9 mouse cellular contexts compared by ENCODE assay signal in genomic region chr5:122987211-122988020, GRCm38 (mm10). TPM values are rescaled to one million over a fixed set of nuclear protein-coding genes. Genes with fewer than 3 reads are reported as not detected.
A peak's percentile ranks its signal among the peaks of the same experiment; 100 is the strongest.
DNase-seq lines count a peak whose midpoint lies in the region; ATAC-seq and TF ChIP-seq lines count a peak whose summit lies in the region.
"Had no signal": no experiment of that assay in that cellular context is flagged by ENCODE, and none has a peak within 500 bp of the region (broad histone marks: within the 10 kb centered on the region; RNA-seq: fewer than 3 reads in every experiment).

No protein-coding gene starts in this region.

- no peaks in the 10 kb centered on the region; the same call in 1 of the 2 replicates for H3K4me1 ChIP-seq in bone marrow, adult 2 months (ENCODE audit: control insufficient read depth, insufficient read depth, low read length)
- H3K4me1 ChIP-seq in forebrain, embryonic 16.5 days (replicated peaks; ENCODE audit: control insufficient read depth, insufficient read depth, low read length): peaks cover 64% of the 10 kb centered on the region
- peaks cover 10% of the 10 kb centered on the region; the same call in 1 of the 2 replicates for H3K4me1 ChIP-seq in intestine, postnatal 0 days (replicated peaks; ENCODE audit: control insufficient read depth, insufficient read depth, low read length)

- no peaks in the 10 kb centered on the region for H3K27me3 ChIP-seq in forebrain, embryonic 16.5 days (replicated peaks; ENCODE audit: control insufficient read depth, insufficient read depth, low read length)
- no peaks in the 10 kb centered on the region for H3K27me3 ChIP-seq in intestine, postnatal 0 days (replicated peaks; ENCODE audit: control insufficient read depth, insufficient read depth, low read length)

- TF ChIP-seq CTCF in bone marrow, adult 2 months (IDR thresholded peaks at IDR 0.05; ENCODE audit: control insufficient read depth, insufficient read depth, low read length): no peak
- TF ChIP-seq CTCF in intestine, postnatal 0 days (IDR thresholded peaks at IDR 0.05; ENCODE audit: low read depth): no peak

- TF ChIP-seq POLR2A in bone marrow, adult 2 months (IDR thresholded peaks at IDR 0.05; ENCODE audit: borderline replicate concordance, control insufficient read depth, low read depth, low read length): no peak

- no peaks in the 10 kb centered on the region for H3K36me3 ChIP-seq in forebrain, embryonic 16.5 days (ENCODE audit: control insufficient read depth, insufficient read depth)
- peaks cover 5% of the 10 kb centered on the region for H3K36me3 ChIP-seq in intestine, postnatal 0 days (ENCODE audit: control insufficient read depth, insufficient read depth)

- peak overlapping the region; percentile 82 for H3K9ac ChIP-seq in forebrain, embryonic 16.5 days (replicated peaks; ENCODE audit: low read depth, low read length)
- H3K9ac ChIP-seq in intestine, postnatal 0 days (ENCODE audit: low read depth, low read length): peak overlapping the region; percentile 68

- H3K9me3 ChIP-seq in forebrain, embryonic 16.5 days (ENCODE audit: control insufficient read depth, low read length): no peaks in the 10 kb centered on the region
- no peaks in the 10 kb centered on the region for H3K9me3 ChIP-seq in intestine, postnatal 0 days (ENCODE audit: control insufficient read depth)

- 8% methylated on average over 39 of the region's 39 CpGs for WGBS in bone marrow, adult 2 months
- WGBS in forebrain, embryonic 16.5 days: 4% methylated on average over 39 of the region's 39 CpGs
- 12% methylated on average over 39 of the region's 39 CpGs for WGBS in intestine, postnatal 0 days

- H3K27ac ChIP-seq in bone marrow, adult 2 months (ENCODE audit: control insufficient read depth, insufficient read depth, low read depth, low read length, poor library complexity): no peak overlapping the region
- peak overlapping the region; percentile 96; the same call in 1 of the 2 replicates for H3K27ac ChIP-seq in forebrain, embryonic 16.5 days (ENCODE audit: low read length)
- H3K27ac ChIP-seq in intestine, postnatal 0 days (ENCODE audit: low read depth, low read length): no peak overlapping the region

- H3K4me3 ChIP-seq in bone marrow, adult 2 months (replicated peaks; ENCODE audit: control insufficient read depth, low read depth, low read length): peak overlapping the region; percentile 55
- peak overlapping the region; percentile 72 for H3K4me3 ChIP-seq in forebrain, embryonic 16.5 days (replicated peaks; ENCODE audit: low read length)
- peak overlapping the region; percentile 70 for H3K4me3 ChIP-seq in intestine, postnatal 0 days (ENCODE audit: low read depth, low read length)

- peak overlapping the region; percentile 95 for H3K4me2 ChIP-seq in forebrain, embryonic 16.5 days (ENCODE audit: low read length)
- H3K4me2 ChIP-seq in intestine, postnatal 0 days (replicated peaks; ENCODE audit: low read depth): peak overlapping the region; percentile 98

- DNase-seq in ovary, postnatal 36 days (ENCODE audit: low spot score): peak; percentile 27
- DNase-seq in ovary, adult 18-20 months (ENCODE audit: low spot score): no peak
- DNase-seq in lung, postnatal 14 days: peak; percentile 18
- peak; percentile 60 for DNase-seq in right cerebral cortex, postnatal 4 days

- ATAC-seq in forebrain, embryonic 16.5 days: peak; percentile 27
- ATAC-seq in intestine, postnatal 0 days: no peak
- ATAC-seq in monocyte, adult 5-6 weeks (replicated peaks; ENCODE audit: insufficient number of reproducible peaks, low FRiP score, low TSS enrichment, poor library complexity, severe bottlenecking): no peak

RNA-seq across cellular contexts. Expression of gene Kdm2b, which starts 2.2 kb away (rescaled TPM):
- 17.4 and 24.2 TPM in 2 replicates for polyA plus RNA-seq in bone marrow, adult 2 months (2011; ENCODE audit: insufficient read depth, insufficient read length, low replicate concordance, missing spikeins)
- 157 and 166 TPM in 2 replicates for polyA plus RNA-seq in forebrain, embryonic 16.5 days (2015; fragmentation: Nextera tagmentation; extraction: Ambion mirVana)
- polyA plus RNA-seq in intestine, postnatal 0 days (2015; fragmentation: Nextera tagmentation; extraction: Ambion mirVana): 7.6 and 8.6 TPM in 2 replicates
- total RNA-seq in monocyte, adult 5-6 weeks (2017): 24.1 to 26.8 TPM (median 25.5 TPM) in 3 replicates

RNA-seq across cellular contexts. Expression of gene Orai1, which starts 27.5 kb away (rescaled TPM):
- polyA plus RNA-seq in bone marrow, adult 2 months (2011; ENCODE audit: insufficient read depth, insufficient read length, low replicate concordance, missing spikeins): 18.0 and 30.8 TPM in 2 replicates
- polyA plus RNA-seq in forebrain, embryonic 16.5 days (2015; fragmentation: Nextera tagmentation; extraction: Ambion mirVana): 13.0 and 13.8 TPM in 2 replicates
- 36.8 and 42.5 TPM in 2 replicates for polyA plus RNA-seq in intestine, postnatal 0 days (2015; fragmentation: Nextera tagmentation; extraction: Ambion mirVana)
- 14.6 to 21.8 TPM (median 17.2 TPM) in 3 replicates for total RNA-seq in monocyte, adult 5-6 weeks (2017)

RNA-seq across cellular contexts. Expression of gene Morn3, which starts 59.4 kb away (rescaled TPM):
- polyA plus RNA-seq in bone marrow, adult 2 months (2011; ENCODE audit: insufficient read depth, insufficient read length, low replicate concordance, missing spikeins): 5.3 TPM in 1 of 2 replicates, not detected in the other
- polyA plus RNA-seq in forebrain, embryonic 16.5 days (2015; fragmentation: Nextera tagmentation; extraction: Ambion mirVana): 1.7 TPM in 1 of 2 replicates, not detected in the other
- polyA plus RNA-seq in intestine, postnatal 0 days (2015; fragmentation: Nextera tagmentation; extraction: Ambion mirVana): 0.43 TPM in 1 of 2 replicates, not detected in the other
- total RNA-seq in monocyte, adult 5-6 weeks (2017): not detected in 3 replicates
- total RNA-seq: gastrocnemius, postnatal 4 days had no signal
